Comparison of ENCODE assay signal across 21 mouse cellular contexts in the genomic region with DNA sequence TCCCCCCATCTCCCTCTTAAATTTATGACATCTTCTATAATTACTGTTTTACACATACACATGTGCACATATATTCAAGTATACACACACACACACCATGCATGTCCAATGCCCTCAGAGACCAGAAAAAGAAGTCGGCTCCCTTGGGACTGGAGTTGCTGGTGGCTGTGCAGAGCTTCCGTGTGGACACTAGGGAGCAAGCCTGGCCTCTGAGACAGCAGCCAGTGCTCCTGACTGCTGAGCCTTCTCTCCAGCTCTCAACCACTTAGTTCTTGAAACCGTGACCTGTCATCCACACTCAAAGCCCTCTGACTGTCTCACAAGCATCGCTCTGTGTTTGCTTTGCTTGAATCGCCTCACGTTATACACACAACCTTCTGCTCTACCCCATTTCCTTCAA. TPM values are rescaled to one million over a fixed set of nuclear protein-coding genes. Genes with fewer than 3 reads are reported as not detected.
DNase-seq lines count a peak whose midpoint lies in the region; ATAC-seq and TF ChIP-seq lines count a peak whose summit lies in the region.
"Had no signal": no experiment of that assay in that cellular context is flagged by ENCODE, and none has a peak within 500 bp of the region (broad histone marks: within the 10 kb centered on the region; RNA-seq: fewer than 3 reads in every experiment).

No protein-coding gene starts in this region.

- TF ChIP-seq EP300 in heart, postnatal 0 days (IDR thresholded peaks at IDR 0.05; ENCODE audit: low read depth): no peak

- no peak for DNase-seq in cerebellum, postnatal 4 days (ENCODE audit: low spot score in 2 of 2)
- DNase-seq in heart, postnatal 0 days (ENCODE audit: low spot score): no peak
- no peak for DNase-seq in heart, postnatal 36 days
- DNase-seq in cerebellum, adult 18-20 months: peak; percentile 26 to 33
- DNase-seq in cerebellum, postnatal 25 days: peak; percentile 33 to 58
- DNase-seq in urinary bladder, postnatal 4 days (ENCODE audit: low spot score in 2 of 2): no peak
- DNase-seq: embryo, embryonic 11 days; gastrocnemius, adult 2 months; kidney, adult 18-20 months; layer of hippocampus, postnatal 36 days; lung, postnatal 10 days; thymus, postnatal 14 days had no signal

- ATAC-seq in cerebellum, adult (ENCODE audit: insufficient number of reproducible peaks, low FRiP score, low TSS enrichment): 0 out of 2 replicates have a peak, but pooled peaks have one; percentile 56
- peak; percentile 39; the same call in 1 of the 2 replicates for ATAC-seq in heart, postnatal 0 days (ENCODE audit: insufficient read depth, low read depth)
- ATAC-seq: forebrain, embryonic 16.5 days had no signal

- 0 out of 2 replicates have a peak, but pooled peaks have one; percentile 6 for TF ChIP-seq CTCF in heart, postnatal 0 days (IDR thresholded peaks at IDR 0.05; ENCODE audit: low read depth)

- no peaks in the 10 kb centered on the region for H3K36me3 ChIP-seq in heart, postnatal 0 days (replicated peaks; ENCODE audit: control insufficient read depth, insufficient read depth, low read length)
- H3K36me3 ChIP-seq: G1E; hindbrain, embryonic 15.5 days; limb, embryonic 15.5 days; liver, embryonic 15.5 days; midbrain, embryonic 12.5 days; neural tube, embryonic 13.5 days had no signal

- H3K27ac ChIP-seq in heart, postnatal 0 days (ENCODE audit: low read depth): peak overlapping the region; percentile 32
- H3K27ac ChIP-seq: gastrocnemius, adult 2 months; hindbrain, embryonic 15.5 days; kidney, postnatal 0 days; limb, embryonic 15.5 days; liver, embryonic 15.5 days; midbrain, embryonic 12.5 days; neural tube, embryonic 13.5 days had no signal

- intact Hi-C loops in heart, postnatal 36 days (cut with DNase I): no loop called here

- H3K4me1 ChIP-seq in heart, postnatal 0 days (ENCODE audit: control insufficient read depth, insufficient read depth): no peaks in the 10 kb centered on the region
- H3K4me1 ChIP-seq: hindbrain, embryonic 15.5 days; limb, embryonic 15.5 days; liver, embryonic 15.5 days; midbrain, embryonic 12.5 days; neural tube, embryonic 13.5 days had no signal

- H3K27me3 ChIP-seq in heart, postnatal 0 days (ENCODE audit: control insufficient read depth, insufficient read depth, low read length): no peaks in the 10 kb centered on the region
- H3K27me3 ChIP-seq: hindbrain, embryonic 15.5 days; limb, embryonic 15.5 days; liver, embryonic 15.5 days; midbrain, embryonic 12.5 days; neural tube, embryonic 13.5 days had no signal

- H3K4me2 ChIP-seq in heart, postnatal 0 days (ENCODE audit: low read depth, low read length): no peak overlapping the region
- H3K4me2 ChIP-seq: hindbrain, embryonic 15.5 days; limb, embryonic 15.5 days; liver, embryonic 15.5 days; midbrain, embryonic 12.5 days; neural tube, embryonic 13.5 days had no signal

- no peaks in the 10 kb centered on the region for H3K9me3 ChIP-seq in heart, postnatal 0 days (replicated peaks; ENCODE audit: control insufficient read depth, low read length)
- H3K9me3 ChIP-seq: hindbrain, embryonic 15.5 days; limb, embryonic 15.5 days; liver, embryonic 15.5 days; midbrain, embryonic 12.5 days; neural tube, embryonic 13.5 days had no signal

- WGBS in heart, postnatal 0 days: 68% methylated on average over 6 of the region's 6 CpGs

- no peak overlapping the region for H3K4me3 ChIP-seq in heart, postnatal 0 days (ENCODE audit: low read depth, low read length)
- H3K4me3 ChIP-seq: gastrocnemius, adult 2 months; hindbrain, embryonic 15.5 days; limb, embryonic 15.5 days; liver, embryonic 15.5 days; midbrain, embryonic 12.5 days; neural tube, embryonic 13.5 days had no signal

- no peak overlapping the region for H3K9ac ChIP-seq in heart, postnatal 0 days (replicated peaks; ENCODE audit: low read depth, low read length)
- H3K9ac ChIP-seq: hindbrain, embryonic 15.5 days; limb, embryonic 15.5 days; liver, embryonic 15.5 days; midbrain, embryonic 12.5 days; neural tube, embryonic 13.5 days had no signal

RNA-seq across cellular contexts. Expression of gene Farp1, which starts 29.4 kb away (rescaled TPM):
- 14.9 and 27.9 TPM in 2 replicates for total RNA-seq in heart, postnatal 0 days (2014; rRNA removed; ENCODE audit: low replicate concordance)
- polyA plus RNA-seq in heart, postnatal 0 days (2015; fragmentation: Nextera tagmentation; extraction: Ambion mirVana): 4.8 and 5.4 TPM in 2 replicates
- 10 to 100 TPM; 10.4 to 10.8 TPM for total RNA-seq in heart, postnatal 36 days (2021)

Comparison
In these comparisons a context has a peak if more than half of its experiments do, and no peak if none do; other contexts are left out.
1. DNase-seq: peak in cerebellum, adult 18-20 months (2 of 2) and cerebellum, postnatal 25 days (2 of 2); none in cerebellum, postnatal 4 days (0 of 2), heart, postnatal 0 days (single experiment), heart, postnatal 36 days (0 of 2) and urinary bladder, postnatal 4 days (0 of 2).